Comparison of ENCODE assay signal across 18 mouse cellular contexts in the genomic region with DNA sequence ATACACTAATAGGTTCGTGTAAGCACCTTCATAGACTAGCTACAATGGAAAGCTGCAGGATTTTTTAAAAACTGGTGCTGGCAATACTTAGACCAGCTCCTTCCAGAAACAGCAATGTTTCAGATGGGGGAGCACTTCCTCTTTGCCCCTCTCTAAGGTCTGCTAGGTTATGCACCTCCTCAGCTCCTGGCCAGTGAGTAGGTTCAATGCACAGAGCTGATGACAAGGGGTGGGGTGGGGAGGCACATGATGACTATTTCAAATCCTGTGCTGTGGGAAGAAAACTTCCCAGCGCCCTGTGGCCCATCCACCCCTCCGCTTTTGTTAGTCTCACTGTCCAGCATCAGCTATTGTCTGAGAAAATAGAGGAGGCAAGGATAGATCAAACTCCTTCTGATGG.
"Had no signal": no experiment of that assay in that cellular context is flagged by ENCODE, and none has a peak within 500 bp of the region (broad histone marks: within the 10 kb centered on the region; RNA-seq: fewer than 3 reads in every experiment).

No protein-coding gene starts in this region.

- H3K4me3 ChIP-seq: limb, embryonic 15.5 days; liver, embryonic 13.5 days; lung, embryonic 15.5 days; midbrain, embryonic 15.5 days; neural tube, embryonic 13.5 days had no signal

- H3K4me2 ChIP-seq: limb, embryonic 15.5 days; liver, embryonic 13.5 days; lung, embryonic 15.5 days; midbrain, embryonic 11.5 days; midbrain, embryonic 15.5 days; neural tube, embryonic 13.5 days had no signal

- DNase-seq: kidney, adult 8-10 months; kidney, postnatal 36 days; layer of hippocampus, adult 9-11 months; layer of hippocampus, postnatal 36 days; liver, embryonic 13.5 days; liver, postnatal 0 days; lung, postnatal 14 days; right cerebral cortex, postnatal 14 days had no signal

- H3K36me3 ChIP-seq: limb, embryonic 15.5 days; liver, embryonic 13.5 days; lung, embryonic 15.5 days; midbrain, embryonic 15.5 days; neural tube, embryonic 13.5 days had no signal

- H3K9me3 ChIP-seq: limb, embryonic 15.5 days; liver, embryonic 13.5 days; lung, embryonic 15.5 days; midbrain, embryonic 15.5 days; neural tube, embryonic 13.5 days had no signal

- H3K27me3 ChIP-seq: limb, embryonic 15.5 days; liver, embryonic 13.5 days; lung, embryonic 15.5 days; megakaryocyte, embryonic 14.5 days; midbrain, embryonic 15.5 days; neural tube, embryonic 13.5 days had no signal

- H3K9ac ChIP-seq: limb, embryonic 15.5 days; liver, embryonic 13.5 days; liver, postnatal 0 days; lung, embryonic 15.5 days; midbrain, embryonic 15.5 days; neural tube, embryonic 13.5 days had no signal

- H3K4me1 ChIP-seq: limb, embryonic 15.5 days; liver, embryonic 13.5 days; megakaryocyte, embryonic 14.5 days; midbrain, embryonic 15.5 days; neural tube, embryonic 13.5 days had no signal

- ATAC-seq: inflammation-experienced regulatory T-cells, adult 6 months; intestine, postnatal 0 days; liver, postnatal 0 days; midbrain, embryonic 15.5 days had no signal

- H3K27ac ChIP-seq: limb, embryonic 15.5 days; liver, embryonic 13.5 days; lung, embryonic 15.5 days; macrophage; midbrain, embryonic 15.5 days; neural tube, embryonic 13.5 days; stomach, postnatal 0 days had no signal
